ENCODE assay signal across 16 mouse cellular contexts in the genomic region with DNA sequence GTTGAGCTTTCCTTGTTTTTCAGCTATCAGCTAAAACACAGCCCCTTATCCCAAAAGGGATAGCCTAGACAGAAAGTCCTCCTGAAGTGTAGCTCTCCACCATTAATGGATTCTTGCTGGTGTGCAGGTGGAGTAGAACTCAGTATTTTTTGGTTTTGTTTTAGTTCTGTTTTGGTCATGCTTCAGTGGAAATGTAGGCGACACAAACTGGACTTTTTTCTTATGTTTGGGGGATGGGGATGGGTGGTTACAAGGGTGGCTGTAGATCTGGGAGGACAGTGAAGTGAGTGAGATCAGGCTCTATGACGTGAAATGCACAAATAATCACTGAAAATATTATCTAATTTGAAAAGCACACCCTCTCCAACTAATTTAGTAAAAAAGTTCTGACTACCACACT.
"Had no signal": no experiment of that assay in that cellular context is flagged by ENCODE, and none has a peak within 500 bp of the region (broad histone marks: within the 10 kb centered on the region; RNA-seq: fewer than 3 reads in every experiment).

No protein-coding gene starts in this region.

- H3K27me3 ChIP-seq: neural tube, embryonic 13.5 days; neural tube, embryonic 15.5 days; stomach, embryonic 15.5 days had no signal

- H3K27ac ChIP-seq: neural tube, embryonic 13.5 days; neural tube, embryonic 15.5 days; stomach, embryonic 15.5 days; stomach, postnatal 0 days had no signal

- H3K9ac ChIP-seq: neural tube, embryonic 13.5 days; neural tube, embryonic 15.5 days; stomach, embryonic 15.5 days had no signal

- H3K4me1 ChIP-seq: neural tube, embryonic 13.5 days; neural tube, embryonic 15.5 days; stomach, embryonic 15.5 days had no signal

- H3K4me3 ChIP-seq: neural tube, embryonic 13.5 days; neural tube, embryonic 15.5 days; stomach, embryonic 15.5 days had no signal

- H3K9me3 ChIP-seq: neural tube, embryonic 13.5 days; neural tube, embryonic 15.5 days; stomach, embryonic 15.5 days had no signal

- DNase-seq: retina, postnatal 1 day; right cerebral cortex, adult 18-20 months; right cerebral cortex, postnatal 14 days; right cerebral cortex, postnatal 25 days; right cerebral cortex, postnatal 4 days; spleen, adult 18-20 months; thymus, adult 18-20 months; thymus, adult 2 months; thymus, postnatal 14 days; thymus, postnatal 25 days; thymus, postnatal 36 days; thymus, postnatal 4 days had no signal

- H3K4me2 ChIP-seq: neural tube, embryonic 13.5 days; neural tube, embryonic 15.5 days; stomach, embryonic 15.5 days had no signal

- H3K36me3 ChIP-seq: neural tube, embryonic 13.5 days; neural tube, embryonic 15.5 days; stomach, embryonic 15.5 days had no signal
